Mouse (Mus musculus) kidney, embryonic 15.5 days (tissue): ENCODE results near the gene Stk38. TPM values are rescaled to one million over a fixed set of nuclear protein-coding genes. Genes with fewer than 3 reads are reported as not detected.
"Not testable (repeated sequence)": the region's sequence is repeated elsewhere in the genome, so short reads cannot be mapped to it uniquely, and the experiment has no call there.

Experiments used
- ATAC-seq: fragments of 200-750 bp; cut with Nextera tagmentation; replicated peaks from 2 replicates; pipeline ENCODE4 v1.8.0; 2017; ENCODE audit warnings: moderate TSS enrichment; ENCODE audit not compliant: low FRiP score
- H3K27ac ChIP-seq: fragments of 300-500 bp; sonication (generic); 2 replicates; pipeline ENCODE4 v1.5.1; 2015; ENCODE audit warnings: mild to moderate bottlenecking, inconsistent platforms
- H3K27me3 ChIP-seq: fragments of 300-500 bp; sonication (generic); 2 replicates; pipeline ENCODE4 v1.6.1; 2015; ENCODE audit warnings: inconsistent platforms
- H3K36me3 ChIP-seq: fragments of 300-500 bp; sonication (generic); 2 replicates; pipeline ENCODE4 v1.6.1; 2015; ENCODE audit warnings: inconsistent platforms
- H3K4me1 ChIP-seq: fragments of 300-500 bp; sonication (generic); 2 replicates; pipeline ENCODE4 v1.6.1; 2015; ENCODE audit warnings: inconsistent platforms
- H3K4me2 ChIP-seq: fragments of 300-500 bp; sonication (generic); 2 replicates; pipeline ENCODE4 v1.6.1; 2015; ENCODE audit warnings: moderate library complexity, mild to moderate bottlenecking, inconsistent platforms
- H3K4me3 ChIP-seq: fragments of 300-500 bp; sonication (generic); replicated peaks from 2 replicates; pipeline ENCODE4 v1.5.1; 2015; ENCODE audit warnings: mild to moderate bottlenecking, inconsistent platforms
- H3K9ac ChIP-seq: fragments of 300-500 bp; sonication (generic); 2 replicates; pipeline ENCODE4 v1.6.1; 2015; ENCODE audit warnings: mild to moderate bottlenecking, inconsistent platforms
- H3K9me3 ChIP-seq: fragments of 300-500 bp; sonication (generic); replicated peaks from 2 replicates; pipeline ENCODE4 v1.6.1; 2016; ENCODE audit warnings: inconsistent platforms
- WGBS: fragments of 180-500 bp; shearing (Covaris S2); methylation state at CpG from one replicate; pipeline ENCODE4 v1.1.7; 2015; ENCODE audit warnings: mixed read lengths; 5-methylcytosine and 5-hydroxymethylcytosine counted together
- polyA plus RNA-seq: library from polyadenylated mRNA; unstranded; fragments of >200 nt; fragmentation: Nextera tagmentation; extraction: Ambion mirVana; gene quantifications from 2 replicates; pipeline ENCODE4 v1.2.1, GENCODE M21; 2015

The Stk38 gene
- polyA plus RNA-seq, 1 experiment from 2014 or later = 105 TPM

DNA sequence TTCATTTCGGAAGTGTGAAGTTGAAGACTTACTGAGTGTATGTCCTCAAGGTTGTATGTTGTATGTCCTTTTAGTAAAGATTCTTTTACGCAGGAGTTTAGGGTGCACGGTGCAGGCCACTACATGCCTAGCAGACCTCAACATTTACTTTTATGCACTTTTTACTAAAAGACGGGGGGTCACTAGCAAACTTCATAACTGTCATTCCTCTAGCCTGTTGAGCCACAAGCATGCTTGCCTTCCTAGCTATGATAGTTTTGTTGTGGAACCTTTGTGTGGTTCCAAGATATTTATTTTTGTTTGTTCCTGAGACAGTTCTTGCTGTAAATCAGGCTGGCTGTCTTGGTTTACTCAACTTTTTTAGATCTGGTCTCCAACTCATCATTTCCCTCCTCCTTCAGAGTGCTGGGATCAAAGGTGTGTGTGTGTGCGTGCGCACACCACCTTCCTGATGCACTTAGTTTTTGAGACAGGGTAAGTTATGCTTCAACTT is 25.8 kb upstream of the Stk38 start:
- no peak for ATAC-seq
- peak overlapping the region; percentile 62 for H3K4me3 ChIP-seq
- WGBS = 0% methylated on average over 6 of the region's 6 CpGs
- peaks cover 39% of the 10 kb centered on the region for H3K4me1 ChIP-seq
- H3K4me2 ChIP-seq = peak overlapping the region; percentile 82
- peaks cover 29% of the 10 kb centered on the region for H3K36me3 ChIP-seq
- H3K27me3 ChIP-seq = no peaks in the 10 kb centered on the region
- peak overlapping the region; percentile 75 for H3K9ac ChIP-seq
- H3K9me3 ChIP-seq = no peaks in the 10 kb centered on the region
- H3K27ac ChIP-seq = peak overlapping the region; percentile 98

GRCm38 (mm10) chr17:29032274-29033069 is 24.7 kb upstream of the Stk38 start, which contains the start of gene Srsf3:
Gene Srsf3, plus strand, starts transcription at chr17:29032628.
- peak within 1 kb of the TSS; percentile 75 for H3K9ac ChIP-seq
- WGBS = under 1% methylated on average over 77 of the region's 77 CpGs
- peak within 1 kb of the TSS; percentile 62 for H3K4me3 ChIP-seq
- peak; percentile 97 for ATAC-seq
- peaks cover 17% of the 10 kb centered on the region for H3K36me3 ChIP-seq
- no peaks in the 10 kb centered on the region for H3K9me3 ChIP-seq
- peaks cover 32% of the 10 kb centered on the region for H3K4me1 ChIP-seq
- H3K27me3 ChIP-seq = no peaks in the 10 kb centered on the region
- peak within 1 kb of the TSS; percentile 98 for H3K27ac ChIP-seq
- H3K4me2 ChIP-seq = peak within 1 kb of the TSS; percentile 82

DNA sequence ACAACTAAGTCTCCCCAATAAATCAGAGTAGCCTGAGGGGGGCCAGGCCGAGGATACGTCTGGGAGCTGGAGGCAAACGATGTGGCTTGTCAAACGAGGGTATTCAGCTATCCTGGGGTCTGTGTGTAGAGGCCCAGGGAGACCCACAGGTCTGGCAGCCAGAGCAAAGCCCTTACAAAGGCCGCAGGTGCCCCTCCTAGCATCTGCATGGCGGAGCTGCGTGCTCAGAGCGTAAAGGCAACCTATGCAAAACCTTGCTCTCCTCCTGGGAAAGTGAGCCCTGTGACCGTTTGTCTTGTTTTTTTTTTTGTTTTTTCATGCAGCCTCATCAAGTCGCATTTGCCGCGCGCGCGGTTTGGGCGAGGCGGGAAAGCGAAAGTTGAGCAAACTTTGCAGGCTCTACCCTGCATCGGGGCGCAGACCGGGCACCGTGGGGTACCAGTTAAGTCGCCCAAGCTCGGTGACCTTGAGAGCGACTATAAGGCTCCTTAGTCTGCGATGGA is 24.0 kb upstream of the Stk38 start:
- peaks cover 32% of the 10 kb centered on the region for H3K4me1 ChIP-seq
- peak overlapping the region; percentile 67 for H3K9ac ChIP-seq
- H3K36me3 ChIP-seq = peaks cover 11% of the 10 kb centered on the region
- under 1% methylated on average over 26 of the region's 26 CpGs for WGBS
- peak overlapping the region; percentile 98 for H3K27ac ChIP-seq
- no peaks in the 10 kb centered on the region for H3K9me3 ChIP-seq
- no peaks in the 10 kb centered on the region for H3K27me3 ChIP-seq
- peak overlapping the region; percentile 65 for H3K4me2 ChIP-seq
- H3K4me3 ChIP-seq = peak overlapping the region; percentile 62
- ATAC-seq = no peak

DNA sequence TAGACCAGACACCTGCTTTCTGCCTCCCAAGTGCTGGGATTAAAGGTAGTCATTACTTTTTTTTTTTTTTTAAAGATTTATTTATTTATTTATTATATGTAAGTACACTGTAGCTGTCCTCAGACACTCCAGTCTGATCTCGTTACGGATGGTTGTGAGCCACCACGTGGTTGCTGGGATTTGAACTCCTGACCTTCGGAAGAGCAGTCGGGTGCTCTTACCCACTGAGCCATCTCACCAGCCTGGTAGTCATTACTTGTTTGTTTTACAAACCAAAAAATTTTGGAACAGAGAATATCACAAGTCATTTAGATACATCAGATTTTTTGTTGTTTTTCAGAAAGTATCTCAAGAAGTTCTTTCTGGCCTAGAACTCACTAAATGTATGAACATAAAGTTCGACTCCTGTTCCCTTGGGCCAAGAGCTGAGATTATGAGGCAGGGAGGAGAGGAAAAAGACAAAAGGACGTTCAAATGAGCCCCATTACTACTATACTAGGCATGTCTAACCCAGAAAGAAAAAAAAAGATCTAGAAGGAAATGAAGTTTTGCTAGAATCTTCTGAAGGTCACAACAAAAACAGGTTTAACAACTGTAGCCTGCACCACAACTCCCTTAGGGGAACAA is 23.4 kb upstream of the Stk38 start:
- WGBS = 33% methylated on average over 7 of the region's 7 CpGs
- Histone ChIP-seq H3K4me2 (peak overlapping the region; percentile 65), H3K9ac (peak overlapping the region; percentile 67), H3K4me3 (peak overlapping the region; percentile 62), H3K27ac (peak overlapping the region; percentile 98), H3K4me1 (peaks cover 30% of the 10 kb centered on the region)
- H3K9me3 ChIP-seq, ATAC-seq, H3K27me3 ChIP-seq, H3K36me3 ChIP-seq: not testable (repeated sequence)

- Histone ChIP-seq H3K4me3 (no peak overlapping the region), H3K4me1 (peaks cover 25% of the 10 kb centered on the region), H3K27ac (no peak overlapping the region), H3K27me3 (no peaks in the 10 kb centered on the region), H3K36me3 (no peaks in the 10 kb centered on the region), H3K9ac (no peak overlapping the region), H3K4me2 (no peak overlapping the region), H3K9me3 (no peaks in the 10 kb centered on the region)
- 86% methylated on average over 6 of the region's 6 CpGs for WGBS
- no peak for ATAC-seq
These were observed 22.7 kb upstream of the Stk38 start for GRCm38 (mm10) chr17:29030321-29031034.

DNA sequence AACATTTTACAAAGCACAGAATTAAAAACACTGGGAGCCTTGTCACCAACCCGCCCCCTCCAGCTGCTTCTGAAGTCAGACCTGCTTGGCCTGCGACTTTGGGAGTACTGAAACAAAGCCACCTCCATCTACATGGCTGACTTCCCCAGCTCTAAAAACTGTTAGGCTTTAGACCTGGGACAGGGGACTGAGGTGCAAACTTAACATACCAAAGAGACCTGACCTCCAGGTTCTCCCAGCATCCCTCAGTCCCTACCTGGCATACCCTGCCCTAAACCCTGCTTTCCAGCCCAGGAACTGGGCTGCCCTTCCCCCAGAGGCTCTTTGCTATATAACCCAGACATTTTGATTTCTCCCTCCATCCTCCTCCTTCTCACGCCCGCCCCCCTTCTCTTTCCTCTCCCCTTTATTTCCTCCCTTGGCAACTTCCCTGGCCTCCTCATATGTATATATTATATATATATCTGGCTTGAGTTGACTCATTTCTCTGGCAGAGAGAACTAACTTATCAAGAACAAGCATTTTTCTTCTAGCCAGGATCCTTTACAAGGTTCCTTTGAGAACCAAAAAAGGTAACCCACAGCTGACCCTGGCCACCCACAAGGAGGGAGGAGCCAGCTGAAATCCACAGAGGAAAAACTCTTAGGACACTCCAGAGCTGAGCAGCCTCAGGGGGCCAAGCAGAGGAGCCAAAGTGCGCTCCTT is 19.0 kb upstream of the Stk38 start:
- H3K27me3 ChIP-seq = no peaks in the 10 kb centered on the region
- no peak overlapping the region for H3K9ac ChIP-seq
- peak overlapping the region; percentile 82 for H3K27ac ChIP-seq
- no peaks in the 10 kb centered on the region for H3K36me3 ChIP-seq
- no peaks in the 10 kb centered on the region for H3K9me3 ChIP-seq
- no peak overlapping the region for H3K4me3 ChIP-seq
- no peak overlapping the region for H3K4me2 ChIP-seq
- 38% methylated on average over 5 of the region's 5 CpGs for WGBS
- H3K4me1 ChIP-seq = peaks cover 37% of the 10 kb centered on the region
- no peak for ATAC-seq

DNA sequence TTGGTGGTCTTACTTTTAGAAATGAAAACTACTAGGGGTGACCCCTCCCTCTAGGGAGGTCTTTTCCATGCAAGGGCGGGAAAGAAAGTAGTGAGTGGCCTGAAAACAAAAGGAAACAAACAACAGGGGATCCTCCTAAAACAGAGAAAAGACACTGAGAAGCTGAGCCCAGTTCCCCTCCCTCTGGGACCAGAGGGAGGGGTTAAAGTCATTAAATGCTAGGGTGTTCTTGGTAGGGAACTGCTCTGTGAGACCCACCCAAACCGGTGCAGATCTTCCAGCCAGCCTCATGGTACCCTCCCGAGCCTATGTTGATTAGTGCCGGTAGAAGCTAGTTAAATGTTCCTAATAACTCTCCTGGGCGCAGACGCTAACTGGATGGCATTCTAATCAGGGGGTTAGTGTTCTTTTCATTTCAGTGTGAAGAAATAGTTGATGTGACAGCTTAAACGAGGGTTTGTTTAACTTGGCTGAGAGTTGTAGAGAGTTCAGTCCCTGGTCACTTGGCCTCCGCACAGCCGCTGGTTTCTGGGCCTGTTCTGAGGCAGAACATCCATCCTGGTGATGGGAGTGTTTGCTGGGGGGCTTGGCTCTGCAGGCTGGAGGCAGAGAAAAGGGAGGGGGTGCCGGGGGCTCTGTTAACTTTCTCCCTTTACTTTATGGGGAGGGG is 17.2 kb upstream of the Stk38 start:
- no peak overlapping the region; the same call in 1 of the 2 replicates for H3K4me3 ChIP-seq
- H3K36me3 ChIP-seq = no peaks in the 10 kb centered on the region
- peak overlapping the region; percentile 82 for H3K27ac ChIP-seq
- H3K27me3 ChIP-seq = no peaks in the 10 kb centered on the region
- ATAC-seq = peak; percentile 42
- peak overlapping the region; percentile 34 for H3K4me2 ChIP-seq
- WGBS = 29% methylated on average over 10 of the region's 10 CpGs
- H3K9ac ChIP-seq = no peak overlapping the region
- peaks cover 29% of the 10 kb centered on the region for H3K4me1 ChIP-seq
- H3K9me3 ChIP-seq = no peaks in the 10 kb centered on the region

GRCm38 (mm10) chr17:29024047-29024892 is 16.5 kb upstream of the Stk38 start:
- H3K9ac ChIP-seq = no peak overlapping the region
- 61% methylated on average over 22 of the region's 22 CpGs for WGBS
- peaks cover 31% of the 10 kb centered on the region for H3K4me1 ChIP-seq
- no peak overlapping the region; the same call in 1 of the 2 replicates for H3K4me3 ChIP-seq
- H3K36me3 ChIP-seq = no peaks in the 10 kb centered on the region
- no peak for ATAC-seq
- H3K4me2 ChIP-seq = peak overlapping the region; percentile 34
- H3K27ac ChIP-seq = peak overlapping the region; percentile 82
- H3K27me3 ChIP-seq = no peaks in the 10 kb centered on the region
- no peaks in the 10 kb centered on the region for H3K9me3 ChIP-seq

DNA sequence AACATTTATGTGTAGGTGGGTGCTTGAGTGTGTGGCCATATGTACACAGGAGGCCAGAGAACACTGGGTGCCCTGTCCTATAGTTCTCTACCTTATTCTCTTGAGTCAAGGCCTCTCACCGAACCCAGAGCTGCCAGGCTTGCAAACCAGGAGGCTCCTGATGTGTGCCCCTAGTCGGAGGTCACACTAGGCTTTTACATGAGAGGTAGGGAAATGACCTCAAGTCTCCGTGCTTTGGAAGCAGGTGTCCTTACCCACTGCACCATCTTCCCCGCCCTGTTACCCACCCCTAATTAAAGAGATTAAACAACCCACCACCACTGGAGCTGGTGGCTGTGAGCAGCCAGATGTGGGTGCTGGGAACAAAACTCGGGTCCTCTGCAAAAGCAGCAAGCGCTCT is 15.6 kb upstream of the Stk38 start:
- ATAC-seq = no peak
- peaks cover 32% of the 10 kb centered on the region for H3K4me1 ChIP-seq
- no peak overlapping the region for H3K9ac ChIP-seq
- WGBS = 84% methylated on average over 6 of the region's 6 CpGs
- H3K27ac ChIP-seq = no peak overlapping the region
- no peak overlapping the region for H3K4me3 ChIP-seq
- H3K27me3 ChIP-seq = no peaks in the 10 kb centered on the region
- no peaks in the 10 kb centered on the region for H3K9me3 ChIP-seq
- no peak overlapping the region for H3K4me2 ChIP-seq
- H3K36me3 ChIP-seq = no peaks in the 10 kb centered on the region

- Histone ChIP-seq H3K4me2 (peak overlapping the region; percentile 46), H3K36me3 (no peaks in the 10 kb centered on the region), H3K4me3 (no peak overlapping the region; the same call in 1 of the 2 replicates), H3K9ac (no peak overlapping the region), H3K27ac (no peak overlapping the region), H3K4me1 (peaks cover 30% of the 10 kb centered on the region), H3K27me3 (no peaks in the 10 kb centered on the region), H3K9me3 (no peaks in the 10 kb centered on the region)
- no peak for ATAC-seq
- 26% methylated on average over 15 of the region's 15 CpGs for WGBS
These were observed 14.5 kb upstream of the Stk38 start for GRCm38 (mm10) chr17:29022230-29022819.
